Mouse (Mus musculus) forebrain, embryonic 10.5 days (tissue): Measurements from ENCODE around the gene Psd. TPM values are rescaled to one million over a fixed set of nuclear protein-coding genes. Genes with fewer than 3 reads are reported as not detected.

ENCODE experiments used
- DNase-seq: peaks from one replicate; pipeline ENCODE4 v3.0.0-alpha.2; 2017; ENCODE audit warnings: low spot score; ENCODE audit errors: extremely low spot score
- H3K27ac ChIP-seq: fragments of 300-500 bp; sonication (generic); 2 replicates; pipeline ENCODE4 v1.5.1; 2016; ENCODE audit warnings: mild to moderate bottlenecking
- H3K27me3 ChIP-seq: fragments of 300-500 bp; sonication (generic); 2 replicates; pipeline ENCODE4 v1.6.1; 2016; ENCODE audit warnings: mild to moderate bottlenecking; ENCODE audit not compliant: poor library complexity, severe bottlenecking
- H3K36me3 ChIP-seq: fragments of 300-500 bp; sonication (generic); replicated peaks from 2 replicates; pipeline ENCODE4 v1.6.1; 2016; ENCODE audit warnings: mild to moderate bottlenecking, moderate library complexity
- H3K4me1 ChIP-seq: fragments of 300-500 bp; sonication (generic); 2 replicates; pipeline ENCODE4 v1.6.1; 2016
- H3K4me3 ChIP-seq: fragments of 300-500 bp; sonication (generic); 2 replicates; pipeline ENCODE4 v1.5.1; 2016; ENCODE audit warnings: mild to moderate bottlenecking, moderate library complexity
- H3K9me3 ChIP-seq: fragments of 300-500 bp; sonication (generic); 2 replicates; pipeline ENCODE4 v1.6.1; 2016; ENCODE audit warnings: mild to moderate bottlenecking, moderate library complexity
- WGBS: fragments of 180-500 bp; shearing (Covaris S2); methylation state at CpG from one replicate; pipeline ENCODE4 v1.1.7; 2016; 5-methylcytosine and 5-hydroxymethylcytosine counted together
- polyA plus RNA-seq: library from polyadenylated mRNA; unstranded; fragments of >200 nt; fragmentation: Nextera tagmentation; extraction: Ambion mirVana; gene quantifications from 2 replicates; pipeline ENCODE4 v1.2.1, GENCODE M21; 2016

Psd gene
- polyA plus RNA-seq: 2.8 and 2.9 TPM in 2 replicates

DNA sequence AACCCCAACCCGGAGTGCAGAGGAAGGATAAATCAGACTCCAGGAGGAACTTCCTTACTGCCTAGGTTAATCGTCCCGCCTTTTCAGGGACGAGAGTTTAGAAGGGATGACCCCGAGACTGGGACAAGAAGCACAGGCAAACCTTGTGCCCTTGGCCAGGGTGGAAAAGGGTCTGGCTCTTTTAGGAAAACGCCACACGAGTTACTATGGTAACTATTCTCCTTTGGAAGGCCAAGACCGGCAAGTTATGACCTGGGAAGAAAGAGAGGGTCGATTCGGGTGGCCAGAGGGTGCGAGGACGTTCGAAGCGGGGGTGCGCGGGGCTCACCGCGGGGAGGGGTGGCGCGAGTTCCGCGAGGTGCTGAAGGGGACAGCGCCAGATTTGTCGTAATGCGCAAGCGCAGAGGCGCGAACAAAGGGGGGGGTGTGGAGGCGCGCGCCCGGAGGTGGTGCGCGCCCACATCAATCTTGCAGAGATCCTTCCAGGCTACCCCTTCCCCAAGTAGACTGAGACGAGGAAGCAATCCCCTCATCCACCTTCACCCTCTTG, at the start of gene Psd:
Psd (minus strand) TSS at position 401 of the 550 bp plus-strand sequence.
- H3K4me1 ChIP-seq: peaks cover 65% of the 10 kb centered on the region
- H3K36me3 ChIP-seq: peaks cover 19% of the 10 kb centered on the region
- peak within 1 kb of the TSS; percentile 91 for H3K27ac ChIP-seq
- peaks cover 81% of the 10 kb centered on the region for H3K27me3 ChIP-seq
- H3K4me3 ChIP-seq: peak within 1 kb of the TSS; percentile 80
- WGBS: under 1% methylated on average over 35 of the region's 35 CpGs
- H3K9me3 ChIP-seq: no peaks in the 10 kb centered on the region
- DNase-seq: peak; percentile 75

DNA sequence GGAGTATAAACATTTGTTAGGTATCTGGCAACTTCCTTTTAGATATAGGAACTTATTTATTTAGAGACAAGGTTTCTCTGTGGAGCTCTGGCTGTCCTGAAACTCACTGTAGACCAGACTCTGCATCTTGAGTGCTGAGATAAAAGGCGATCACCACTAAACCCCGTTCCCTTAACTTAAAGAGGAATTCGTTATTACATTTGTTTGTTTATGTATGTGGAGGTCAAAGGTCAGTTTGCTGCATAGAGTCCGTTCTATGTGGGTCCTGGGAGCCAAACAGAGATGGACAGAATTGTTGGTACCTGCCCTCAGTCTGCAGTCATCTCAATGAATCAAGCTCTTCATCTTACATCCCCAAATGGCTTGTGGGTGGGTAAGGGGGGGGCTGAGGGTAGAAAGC, 48.9 kb upstream of the Psd start:
- Histone ChIP-seq H3K4me1 (peaks cover 11% of the 10 kb centered on the region), H3K9me3 (no peaks in the 10 kb centered on the region), H3K27me3 (no peaks in the 10 kb centered on the region), H3K4me3 (no peak overlapping the region), H3K27ac (no peak overlapping the region), H3K36me3 (peaks cover 56% of the 10 kb centered on the region)
- 73% methylated on average over 4 of the region's 4 CpGs for WGBS
- DNase-seq: no peak

DNA sequence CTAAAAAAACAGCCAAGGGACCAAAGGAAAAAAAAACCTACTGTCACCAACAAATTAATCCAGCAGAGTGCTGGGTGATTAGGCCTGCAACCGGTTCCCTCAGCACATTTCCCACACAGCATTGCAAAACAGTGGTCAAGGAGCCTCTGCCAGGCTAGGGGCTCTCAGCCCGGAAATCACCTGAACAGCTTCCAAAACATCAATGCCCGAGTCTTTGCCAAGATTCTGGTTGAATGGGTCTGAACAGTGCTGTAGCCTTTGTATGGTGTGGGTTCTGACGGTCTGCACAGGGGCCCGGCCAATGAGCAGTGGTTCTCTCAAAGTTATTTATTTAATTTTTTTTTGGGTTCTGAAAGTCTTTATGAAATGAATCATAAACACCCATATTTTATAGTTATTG, 48.5 kb upstream of the Psd start:
- peaks cover 11% of the 10 kb centered on the region for H3K4me1 ChIP-seq
- 76% methylated on average over 5 of the region's 5 CpGs for WGBS
- no peak overlapping the region for H3K27ac ChIP-seq
- H3K9me3 ChIP-seq: no peaks in the 10 kb centered on the region
- DNase-seq: no peak
- H3K36me3 ChIP-seq: peaks cover 52% of the 10 kb centered on the region
- H3K4me3 ChIP-seq: no peak overlapping the region
- no peaks in the 10 kb centered on the region for H3K27me3 ChIP-seq

DNA sequence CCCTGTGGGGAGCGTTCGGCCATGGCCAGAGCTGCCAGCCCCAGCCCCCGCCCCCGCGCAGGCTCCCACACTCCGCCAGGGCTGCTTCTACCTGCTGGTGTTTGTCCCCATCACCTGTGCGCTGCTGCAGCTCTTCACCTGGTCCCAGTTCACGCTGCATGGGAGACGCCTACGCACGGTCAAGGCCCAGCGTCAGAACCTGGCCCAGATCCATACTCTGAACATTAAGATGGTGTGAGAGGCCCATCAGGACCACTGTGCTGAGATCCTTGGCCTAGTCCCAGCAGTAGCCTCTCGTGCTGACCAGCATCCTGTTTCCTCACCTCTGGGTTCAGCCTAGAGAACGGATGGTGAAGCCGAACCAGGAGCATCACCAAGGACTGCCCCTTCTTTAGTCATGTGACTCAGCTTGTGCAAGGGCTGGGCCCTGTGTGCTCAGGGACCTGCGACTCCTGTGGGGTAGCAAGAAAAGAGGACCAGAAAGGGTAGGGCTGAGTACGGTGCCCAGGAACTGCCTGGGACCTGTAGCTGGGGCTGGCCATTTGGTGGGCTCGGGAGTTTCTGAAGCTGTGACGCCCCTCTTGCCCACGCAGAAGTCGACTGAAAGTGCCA, 47.6 kb upstream of the Psd start:
- Histone ChIP-seq H3K9me3 (no peaks in the 10 kb centered on the region), H3K4me1 (peaks cover 11% of the 10 kb centered on the region), H3K27me3 (no peaks in the 10 kb centered on the region), H3K36me3 (peaks cover 43% of the 10 kb centered on the region), H3K4me3 (no peak overlapping the region), H3K27ac (peak overlapping the region; percentile 22)
- WGBS: 49% methylated on average over 21 of the region's 21 CpGs
- no peak for DNase-seq

GRCm38 (mm10) chr19:46369204-46369603, 42.2 kb upstream of the Psd start:
- H3K4me1 ChIP-seq: peaks cover 2% of the 10 kb centered on the region
- H3K9me3 ChIP-seq: no peaks in the 10 kb centered on the region
- H3K27me3 ChIP-seq: no peaks in the 10 kb centered on the region
- no peaks in the 10 kb centered on the region for H3K36me3 ChIP-seq
- no peak overlapping the region for H3K4me3 ChIP-seq
- 39% methylated on average over 4 of the region's 4 CpGs for WGBS
- peak; percentile 42 for DNase-seq
- H3K27ac ChIP-seq: no peak overlapping the region

DNA sequence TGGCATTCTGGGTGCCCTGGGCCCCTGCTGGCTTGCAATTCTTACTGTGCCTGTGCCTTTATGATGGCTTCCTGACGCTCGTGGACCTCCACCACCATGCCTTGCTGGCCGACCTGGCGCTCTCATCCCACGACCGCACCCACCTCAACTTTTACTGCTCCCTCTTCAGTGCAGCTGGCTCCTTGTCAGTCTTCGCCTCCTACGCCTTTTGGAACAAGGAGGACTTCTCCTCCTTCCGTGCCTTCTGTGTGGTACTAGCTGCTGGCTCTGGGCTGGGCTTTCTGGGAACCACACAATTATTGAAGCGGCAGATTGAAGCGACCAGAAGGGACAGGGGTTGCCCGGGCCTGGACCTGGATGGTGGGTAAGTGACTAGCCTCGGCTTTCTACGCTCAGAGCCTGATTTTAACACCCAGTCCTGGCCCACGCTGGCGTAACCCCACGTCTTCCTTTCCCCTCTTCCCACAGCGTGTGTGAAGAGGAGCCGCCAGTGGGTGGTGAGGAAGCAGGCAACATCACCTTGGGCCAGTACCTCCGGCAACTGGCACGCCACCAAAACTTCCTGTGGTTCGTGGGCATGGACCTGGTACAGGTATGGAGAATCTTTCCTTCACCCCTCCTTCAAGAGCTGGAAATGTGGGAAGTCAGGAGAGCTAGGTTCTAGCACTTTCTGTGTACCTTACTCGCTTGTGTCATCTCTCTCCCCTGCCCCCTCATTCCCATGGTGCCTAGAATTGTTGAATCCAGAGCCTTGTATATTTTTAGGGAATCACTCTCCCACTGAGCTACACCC, 41.0 kb upstream of the Psd start:
- Histone ChIP-seq H3K27me3 (no peaks in the 10 kb centered on the region), H3K9me3 (no peaks in the 10 kb centered on the region), H3K4me1 (no peaks in the 10 kb centered on the region), H3K27ac (no peak overlapping the region), H3K36me3 (no peaks in the 10 kb centered on the region), H3K4me3 (no peak overlapping the region)
- no peak for DNase-seq
- 89% methylated on average over 23 of the region's 23 CpGs for WGBS

GRCm38 (mm10) chr19:46363294-46364009, 36.5 kb upstream of the Psd start:
- Histone ChIP-seq H3K36me3 (no peaks in the 10 kb centered on the region), H3K9me3 (no peaks in the 10 kb centered on the region), H3K4me1 (0 out of 2 replicates have a peak, but pooled peaks cover 2% of the 10 kb centered on the region), H3K27me3 (peaks cover 4% of the 10 kb centered on the region), H3K4me3 (no peak overlapping the region), H3K27ac (no peak overlapping the region)
- no peak for DNase-seq
- 89% methylated on average over 11 of the region's 11 CpGs for WGBS

DNA sequence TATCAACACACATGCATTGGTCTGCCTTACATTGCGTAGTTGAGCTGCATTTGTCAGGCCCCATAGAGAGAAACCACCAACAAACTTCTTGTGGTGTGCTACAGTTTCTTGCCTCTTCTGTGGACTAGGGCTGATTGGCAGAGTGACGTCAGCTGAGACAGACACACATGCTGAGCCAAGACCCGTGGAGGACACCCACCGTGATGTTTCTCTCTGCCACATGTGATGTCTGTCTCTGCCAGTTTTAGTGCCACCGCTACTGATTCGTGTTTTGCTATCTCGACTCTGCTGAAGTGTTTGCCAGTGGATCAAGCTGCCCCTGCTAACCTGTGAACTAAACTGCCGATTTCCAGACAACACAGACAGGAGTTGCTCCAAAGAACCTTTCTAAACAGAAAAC, 35.1 kb upstream of the Psd start:
- Histone ChIP-seq H3K27me3 (peaks cover 17% of the 10 kb centered on the region), H3K4me1 (peaks cover 14% of the 10 kb centered on the region), H3K27ac (no peak overlapping the region), H3K36me3 (no peaks in the 10 kb centered on the region), H3K4me3 (no peak overlapping the region), H3K9me3 (no peaks in the 10 kb centered on the region)
- DNase-seq: no peak
- WGBS: 90% methylated on average over 8 of the region's 8 CpGs

DNA sequence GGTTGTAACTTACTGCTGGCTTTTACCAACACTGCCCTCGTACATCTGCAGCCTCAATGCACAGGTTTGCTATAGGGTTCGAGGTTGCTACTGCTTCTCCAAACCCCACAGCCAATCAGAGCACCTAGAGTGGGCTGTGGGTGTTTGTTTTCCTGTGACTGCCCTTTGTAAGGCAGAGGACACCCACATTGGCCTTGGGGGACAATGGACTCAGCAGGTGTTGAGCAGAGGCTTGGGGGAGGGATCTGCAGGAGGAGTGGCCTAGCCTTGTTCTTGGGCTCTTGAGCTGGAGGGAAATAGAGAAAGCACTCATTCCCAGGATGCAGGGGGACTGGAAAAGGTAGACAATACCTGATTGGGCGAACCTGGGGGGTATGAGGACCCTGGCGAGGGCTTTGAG, 31.4 kb upstream of the Psd start:
- H3K27me3 ChIP-seq: peaks cover 23% of the 10 kb centered on the region

GRCm38 (mm10) chr19:46357344-46358280, 30.7 kb upstream of the Psd start:
- peak overlapping the region; percentile 81; the same call in 1 of the 2 replicates for H3K27ac ChIP-seq
- 21% methylated on average over 25 of the region's 25 CpGs for WGBS
- no peaks in the 10 kb centered on the region for H3K36me3 ChIP-seq
- H3K27me3 ChIP-seq: peaks cover 26% of the 10 kb centered on the region
- H3K4me3 ChIP-seq: peak overlapping the region; percentile 60
- peaks cover 22% of the 10 kb centered on the region for H3K4me1 ChIP-seq
- H3K9me3 ChIP-seq: no peaks in the 10 kb centered on the region
- DNase-seq: no peak

More for the DNA sequence above, 31.4 kb upstream of the Psd start:
- H3K27ac ChIP-seq: no peak overlapping the region
- H3K4me3 ChIP-seq: peak overlapping the region; percentile 60; the same call in 1 of the 2 replicates
- no peaks in the 10 kb centered on the region for H3K9me3 ChIP-seq
- no peak for DNase-seq
- no peaks in the 10 kb centered on the region for H3K36me3 ChIP-seq
- 62% methylated on average over 4 of the region's 4 CpGs for WGBS
- H3K4me1 ChIP-seq: peaks cover 22% of the 10 kb centered on the region

GRCm38 (mm10) chr19:46356701-46357138, 29.8 kb upstream of the Psd start:
- no peaks in the 10 kb centered on the region for H3K9me3 ChIP-seq
- peak; percentile 84 for DNase-seq
- peaks cover 33% of the 10 kb centered on the region for H3K27me3 ChIP-seq

More at GRCm38 (mm10) chr19:46356701-46357138, 29.8 kb upstream of the Psd start:
- Histone ChIP-seq H3K27ac (peak overlapping the region; percentile 81), H3K36me3 (no peaks in the 10 kb centered on the region), H3K4me1 (peaks cover 22% of the 10 kb centered on the region), H3K4me3 (peak overlapping the region; percentile 60)
- under 1% methylated on average over 29 of the region's 29 CpGs for WGBS
